Mouse (Mus musculus): Measurements from ENCODE around the gene Tdrd3. TPM values are rescaled to one million over a fixed set of nuclear protein-coding genes. Genes with fewer than 3 reads are reported as not detected.

Tdrd3 gene
- polyA plus RNA-seq, 1 experiment from 2014 or later = 31.6 TPM

DNA sequence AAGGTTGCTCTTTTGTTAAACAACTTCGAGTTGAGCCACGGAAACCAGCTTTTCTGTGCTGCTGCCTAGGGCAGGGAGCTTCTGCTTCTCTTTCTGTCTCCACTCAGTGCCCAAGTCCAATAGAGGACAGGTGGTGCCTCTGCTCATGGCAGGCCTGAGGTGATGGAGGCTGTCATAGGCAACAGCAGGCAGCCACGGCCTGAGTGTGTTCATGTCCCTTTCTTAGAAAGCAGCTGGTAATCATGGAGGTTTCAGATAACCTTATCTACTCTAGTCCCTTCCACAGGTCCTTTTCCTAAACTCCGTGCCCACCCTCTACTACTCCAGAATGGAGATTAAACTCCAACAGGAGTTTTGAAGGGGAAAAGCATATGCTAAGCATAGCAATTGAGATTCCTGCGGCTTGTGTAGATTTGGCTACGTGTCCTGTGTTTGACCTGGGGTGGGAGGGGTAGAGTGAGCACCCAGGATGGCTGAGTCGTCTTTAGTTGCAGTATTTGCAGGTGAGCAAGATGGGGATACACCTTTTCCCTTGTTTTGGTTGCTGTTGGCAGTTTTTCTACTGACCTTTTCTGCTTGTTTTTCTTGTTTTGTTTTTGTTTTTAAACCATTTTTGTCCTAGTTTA lies 10.0 kb downstream of the Tdrd3 start:
- no peak overlapping the region for H3K4me3 ChIP-seq

DNA sequence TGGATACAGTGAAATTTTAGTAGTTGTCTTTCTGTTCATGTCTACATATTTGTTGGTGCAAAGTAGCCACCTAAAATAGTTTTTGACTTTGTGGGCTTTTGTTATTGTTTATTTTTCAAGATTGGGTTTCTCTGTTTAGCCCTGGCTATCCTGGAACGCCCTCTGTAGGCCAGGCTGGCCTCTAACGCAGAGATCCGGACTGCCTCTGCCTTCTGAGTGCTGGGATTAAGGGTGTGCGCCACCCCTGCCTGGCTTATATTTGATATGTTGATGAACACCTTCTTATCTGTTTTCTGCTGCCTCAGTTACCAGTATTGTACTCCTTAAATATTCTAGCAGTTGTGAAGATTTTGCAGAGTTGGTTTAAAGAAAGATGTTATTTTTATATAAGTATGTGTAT lies 10.6 kb downstream of the Tdrd3 start:
- Histone ChIP-seq H3K9me3 (replicated peaks) (no peaks in the 10 kb centered on the region), H3K4me1 (peaks cover 12% of the 10 kb centered on the region; the same call in 1 of the 2 replicates), H3K36me3 (no peaks in the 10 kb centered on the region), H3K27me3 (ENCODE audit: low read depth, poor library complexity, severe bottlenecking) (no peaks in the 10 kb centered on the region), H3K27ac (no peak overlapping the region), H3K4me3 (no peak overlapping the region)
- WGBS = 89% methylated on average over 4 of the region's 4 CpGs
- no peak for DNase-seq (ENCODE audit: low spot score)

More for the DNA sequence above, 10.0 kb downstream of the Tdrd3 start:
- no peaks in the 10 kb centered on the region for H3K9me3 ChIP-seq (replicated peaks)
- WGBS = 66% methylated on average over 7 of the region's 7 CpGs
- peaks cover 12% of the 10 kb centered on the region; the same call in 1 of the 2 replicates for H3K4me1 ChIP-seq
- no peaks in the 10 kb centered on the region for H3K27me3 ChIP-seq (ENCODE audit: low read depth, poor library complexity, severe bottlenecking)
- H3K36me3 ChIP-seq = no peaks in the 10 kb centered on the region
- no peak overlapping the region for H3K27ac ChIP-seq
- no peak for DNase-seq (ENCODE audit: low spot score)

DNA sequence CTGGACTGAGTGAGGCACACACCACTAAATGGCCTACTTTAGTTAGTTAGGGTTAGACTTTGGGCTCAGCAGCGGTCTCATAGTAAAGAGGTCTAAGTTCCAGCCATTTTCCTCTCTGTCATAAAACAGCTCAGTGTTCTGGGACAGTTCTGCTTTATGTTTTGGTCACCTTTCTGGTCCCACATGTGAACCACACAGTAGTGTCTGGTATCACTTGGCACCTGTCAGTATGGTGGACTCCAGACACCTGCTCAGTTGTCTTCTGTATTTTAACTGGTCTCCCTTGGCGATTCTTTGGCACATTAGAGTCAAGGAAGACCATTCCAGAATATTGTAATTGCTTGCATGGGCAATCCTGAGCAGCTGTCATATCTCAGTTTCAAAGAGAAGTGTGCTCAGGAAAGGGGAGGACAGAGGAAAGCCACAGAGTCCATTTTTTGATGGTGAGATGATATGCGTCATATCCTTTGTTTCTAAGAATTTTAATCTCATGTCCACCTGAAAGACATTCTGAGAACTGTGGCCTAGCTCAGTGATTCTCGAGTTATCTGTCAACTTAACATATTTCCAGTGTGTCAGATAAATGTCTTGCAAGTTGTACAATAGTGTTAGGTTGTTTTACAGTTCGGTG lies 11.3 kb downstream of the Tdrd3 start:
- Histone ChIP-seq H3K4me1 (peaks cover 12% of the 10 kb centered on the region; the same call in 1 of the 2 replicates), H3K9me3 (replicated peaks) (no peaks in the 10 kb centered on the region), H3K36me3 (no peaks in the 10 kb centered on the region), H3K27ac (no peak overlapping the region), H3K27me3 (ENCODE audit: low read depth, poor library complexity, severe bottlenecking) (no peaks in the 10 kb centered on the region), H3K4me3 (no peak overlapping the region)
- 90% methylated on average over 5 of the region's 5 CpGs for WGBS
- DNase-seq (ENCODE audit: low spot score) = no peak

DNA sequence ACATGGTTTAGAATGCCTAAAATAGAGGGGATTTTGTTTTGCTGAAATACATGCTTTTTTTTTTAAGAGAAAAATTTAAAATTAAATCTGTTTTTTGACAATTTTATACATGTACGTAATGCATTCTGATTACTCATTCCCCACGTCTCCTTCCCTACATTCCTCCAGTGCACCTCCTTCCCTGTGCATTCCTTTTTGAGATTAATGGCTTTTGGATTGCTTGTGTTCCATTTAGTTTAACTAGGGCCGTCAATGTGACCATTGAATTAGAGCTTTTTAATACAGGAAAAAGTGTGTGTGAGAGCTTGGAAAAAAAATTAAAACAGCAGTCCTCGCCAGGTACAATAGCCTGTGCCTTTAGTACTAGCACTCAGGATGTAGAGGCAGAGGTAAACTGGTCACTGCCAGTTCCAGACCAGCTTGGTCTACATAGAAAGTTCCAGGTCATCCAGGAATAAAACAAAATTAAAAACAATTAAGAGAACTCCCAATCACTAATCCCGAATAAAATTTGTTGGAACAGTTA lies 17.0 kb downstream of the Tdrd3 start:
- Histone ChIP-seq H3K4me3 (no peak overlapping the region), H3K27me3 (ENCODE audit: low read depth, poor library complexity, severe bottlenecking) (no peaks in the 10 kb centered on the region), H3K4me1 (no peaks in the 10 kb centered on the region), H3K36me3 (peaks cover 10% of the 10 kb centered on the region), H3K9me3 (replicated peaks) (no peaks in the 10 kb centered on the region), H3K27ac (no peak overlapping the region)
- WGBS = 82% methylated on average over 5 of the region's 5 CpGs
- DNase-seq (ENCODE audit: low spot score) = no peak

DNA sequence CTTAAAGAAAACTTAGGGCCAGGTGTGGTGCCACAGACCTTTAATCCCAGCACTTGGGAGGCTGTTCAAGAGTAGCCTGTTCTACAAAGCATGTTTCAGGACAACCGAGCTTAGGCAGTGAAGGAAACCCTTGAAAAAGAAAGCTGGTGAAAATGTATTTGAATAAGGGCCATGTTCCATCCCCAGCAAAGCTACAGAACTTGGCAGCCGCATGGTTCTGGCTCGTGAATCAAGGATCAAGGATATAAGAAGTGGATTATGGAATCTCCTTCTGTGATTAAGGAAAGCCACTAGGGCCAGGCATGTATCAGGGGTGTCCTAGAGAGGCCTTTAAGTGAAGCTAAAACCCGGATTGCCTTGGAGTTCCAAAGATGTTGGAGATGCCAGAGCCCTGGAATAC lies 18.9 kb downstream of the Tdrd3 start:
- Histone ChIP-seq H3K4me3 (no peak overlapping the region), H3K9me3 (replicated peaks) (no peaks in the 10 kb centered on the region), H3K4me1 (0 out of 2 replicates have a peak, but pooled peaks cover 3% of the 10 kb centered on the region), H3K36me3 (peaks cover 10% of the 10 kb centered on the region), H3K27me3 (ENCODE audit: low read depth, poor library complexity, severe bottlenecking) (no peaks in the 10 kb centered on the region), H3K27ac (no peak overlapping the region)
- WGBS = 94% methylated on average over 4 of the region's 4 CpGs
- no peak for DNase-seq (ENCODE audit: low spot score)

DNA sequence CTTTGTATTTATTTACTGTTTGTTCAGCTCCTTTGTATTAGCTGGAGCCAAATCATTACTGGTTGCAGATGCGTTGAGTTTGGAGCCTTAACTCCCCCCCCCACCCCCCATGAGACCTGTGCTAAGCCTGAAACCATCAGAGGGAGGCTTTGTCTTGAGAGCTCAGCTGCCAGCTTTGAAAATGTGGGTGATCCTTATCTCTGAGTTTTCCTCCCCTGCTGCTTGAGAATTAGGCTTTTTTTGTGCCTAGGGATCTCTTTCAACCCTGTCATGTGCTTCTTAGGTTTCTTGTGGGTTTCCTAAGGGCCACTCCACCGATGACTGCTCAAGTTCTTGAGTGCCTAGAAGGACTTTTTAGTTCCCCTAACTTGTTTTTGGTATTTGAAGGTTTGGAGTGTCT lies 23.3 kb downstream of the Tdrd3 start:
- 32% methylated on average over 2 of the region's 2 CpGs for WGBS
- DNase-seq (ENCODE audit: low spot score) = no peak
- no peak overlapping the region for H3K27ac ChIP-seq

DNA sequence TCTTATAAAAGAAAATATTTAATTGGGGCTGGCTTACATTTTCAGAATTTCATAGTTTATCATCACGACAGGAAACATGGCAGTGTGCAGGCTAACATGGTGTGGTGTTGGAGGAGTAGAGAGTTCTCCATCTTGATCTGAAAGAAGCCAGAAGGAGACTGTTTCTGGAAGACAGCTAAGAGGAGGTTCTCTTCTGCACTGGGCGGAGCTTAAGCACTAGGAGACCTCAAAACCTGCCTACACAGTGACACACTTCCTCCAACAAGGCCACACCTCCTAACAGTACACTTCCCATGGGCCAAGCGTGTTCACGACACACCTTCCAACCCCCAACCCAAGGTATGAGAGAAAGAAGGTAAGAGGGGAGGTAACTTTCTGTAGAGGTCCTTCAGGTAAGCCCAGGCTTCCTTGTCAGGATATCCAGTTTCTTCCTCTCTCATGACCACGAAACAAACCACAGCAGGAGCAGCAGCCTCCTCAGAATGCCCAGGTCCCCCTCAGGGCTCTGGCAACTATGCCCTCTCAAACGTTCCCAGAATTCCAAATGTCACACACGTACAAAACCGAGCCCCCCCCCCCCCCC lies 30.0 kb downstream of the Tdrd3 start:
- no peak for DNase-seq (ENCODE audit: low spot score)
- Histone ChIP-seq H3K4me3 (no peak overlapping the region), H3K36me3 (peaks cover 9% of the 10 kb centered on the region), H3K27me3 (ENCODE audit: low read depth, poor library complexity, severe bottlenecking) (no peaks in the 10 kb centered on the region), H3K27ac (no peak overlapping the region), H3K9me3 (replicated peaks) (no peaks in the 10 kb centered on the region), H3K4me1 (0 out of 2 replicates have a peak, but pooled peaks cover under 1% of the 10 kb centered on the region)
- WGBS = 89% methylated on average over 8 of the region's 8 CpGs

More for the DNA sequence above, 23.3 kb downstream of the Tdrd3 start:
- H3K36me3 ChIP-seq = peaks cover 10% of the 10 kb centered on the region
- H3K27me3 ChIP-seq (ENCODE audit: low read depth, poor library complexity, severe bottlenecking) = no peaks in the 10 kb centered on the region
- H3K4me1 ChIP-seq = 0 out of 2 replicates have a peak, but pooled peaks cover 3% of the 10 kb centered on the region
- H3K4me3 ChIP-seq = no peak overlapping the region
- no peaks in the 10 kb centered on the region for H3K9me3 ChIP-seq (replicated peaks)

DNA sequence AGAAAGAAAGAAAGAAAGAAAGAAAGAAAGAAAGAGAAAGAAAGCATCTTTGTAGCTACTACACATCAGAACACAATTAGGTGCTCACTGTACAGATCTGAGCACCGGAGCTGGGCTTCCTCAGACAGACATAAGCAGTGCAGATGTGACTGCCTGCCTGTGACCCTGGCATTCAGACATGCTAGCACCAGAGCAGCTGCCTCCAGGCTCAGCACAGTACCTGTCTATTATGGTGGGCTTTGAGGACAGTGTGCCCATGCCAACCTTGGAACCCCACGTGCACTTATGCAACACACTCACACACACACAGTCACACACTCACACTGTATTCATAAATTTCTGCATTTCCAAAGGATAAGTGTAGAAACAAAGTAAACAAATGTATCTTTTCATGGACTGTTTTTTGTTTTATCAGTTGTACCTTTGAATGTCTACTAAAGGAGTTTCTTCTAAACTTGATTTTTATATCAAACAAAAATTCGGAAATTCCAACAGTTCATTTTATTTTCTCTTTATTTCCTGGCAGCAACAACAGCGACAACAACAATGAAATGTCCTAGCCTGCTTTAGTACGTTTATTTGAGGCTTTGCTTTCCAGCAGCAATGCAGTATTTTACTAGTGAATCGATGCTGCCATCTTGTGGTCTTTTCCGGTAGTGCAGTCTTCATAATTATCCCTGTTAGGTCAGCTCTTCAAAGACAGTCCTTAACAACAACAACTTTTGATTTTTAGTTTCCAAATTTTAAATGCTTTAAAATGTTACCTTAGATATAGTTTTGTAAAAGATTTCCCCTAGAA lies 35.4 kb downstream of the Tdrd3 start:
- Histone ChIP-seq H3K36me3 (peaks cover 11% of the 10 kb centered on the region), H3K4me3 (no peak overlapping the region), H3K9me3 (replicated peaks) (no peaks in the 10 kb centered on the region), H3K27me3 (ENCODE audit: low read depth, poor library complexity, severe bottlenecking) (no peaks in the 10 kb centered on the region), H3K4me1 (peaks cover 10% of the 10 kb centered on the region), H3K27ac (no peak overlapping the region)
- 16% methylated on average over 7 of the region's 7 CpGs for WGBS
- peak; percentile 81 for DNase-seq (ENCODE audit: low spot score)

DNA sequence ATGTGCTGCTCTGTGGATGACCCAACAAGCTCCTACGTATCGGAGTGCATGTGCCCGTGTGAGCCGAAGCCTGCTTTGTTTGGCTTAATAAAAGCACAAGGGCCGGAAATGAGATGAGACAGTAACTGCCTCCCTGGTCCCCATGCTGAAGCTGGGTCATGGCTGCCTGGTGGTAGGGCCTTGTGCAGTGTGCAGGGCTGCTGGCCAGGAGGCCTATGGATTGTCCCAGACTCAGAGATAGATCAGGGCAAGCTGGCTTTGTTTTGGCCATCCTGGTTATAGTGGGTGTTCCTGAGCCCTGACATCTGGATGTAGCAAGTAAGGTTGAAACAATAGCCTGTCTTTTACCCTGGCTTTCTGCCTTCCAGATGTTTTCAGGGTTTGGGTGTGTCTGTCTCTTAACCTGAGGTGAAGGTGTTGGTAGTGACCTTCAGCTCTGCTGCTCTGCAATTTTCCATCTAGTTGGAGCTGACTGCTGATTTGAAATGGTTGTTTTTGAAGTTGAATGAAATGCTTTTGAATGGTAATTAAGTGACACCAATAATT lies 39.3 kb downstream of the Tdrd3 start:
- DNase-seq (ENCODE audit: low spot score) = no peak
- H3K4me1 ChIP-seq = peaks cover 10% of the 10 kb centered on the region
- no peaks in the 10 kb centered on the region for H3K9me3 ChIP-seq (replicated peaks)
- no peak overlapping the region for H3K4me3 ChIP-seq
- no peak overlapping the region for H3K27ac ChIP-seq
- H3K27me3 ChIP-seq (ENCODE audit: low read depth, poor library complexity, severe bottlenecking) = no peaks in the 10 kb centered on the region
- H3K36me3 ChIP-seq = peaks cover 11% of the 10 kb centered on the region
- WGBS = 95% methylated on average over 5 of the region's 5 CpGs

DNA sequence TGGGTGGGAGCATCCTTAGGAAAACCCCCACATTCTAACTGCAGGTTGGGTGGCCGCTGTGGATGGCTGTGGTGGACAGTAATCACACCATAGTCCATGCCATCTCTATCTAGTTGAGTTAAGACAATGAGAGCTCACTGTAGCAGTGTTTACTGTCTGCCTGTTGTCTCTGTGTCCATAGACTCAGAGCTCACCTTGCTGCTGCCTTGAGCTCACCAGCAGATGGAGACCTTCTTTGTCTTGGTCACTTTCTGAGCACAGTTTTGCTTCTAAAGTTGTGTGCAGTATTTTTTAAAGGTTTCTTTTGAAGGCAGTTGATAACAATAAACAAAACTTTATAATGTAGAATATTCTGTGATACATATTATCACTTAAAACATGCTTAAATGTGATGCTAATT lies 43.3 kb downstream of the Tdrd3 start:
- H3K4me1 ChIP-seq = peaks cover 5% of the 10 kb centered on the region
- DNase-seq (ENCODE audit: low spot score) = no peak
- 87% methylated on average over 1 of the region's 1 CpGs for WGBS
- H3K27ac ChIP-seq = no peak overlapping the region
- H3K36me3 ChIP-seq = peaks cover 6% of the 10 kb centered on the region; the same call in 1 of the 2 replicates
- H3K27me3 ChIP-seq (ENCODE audit: low read depth, poor library complexity, severe bottlenecking) = no peaks in the 10 kb centered on the region
- no peaks in the 10 kb centered on the region for H3K9me3 ChIP-seq (replicated peaks)
- no peak overlapping the region for H3K4me3 ChIP-seq

DNA sequence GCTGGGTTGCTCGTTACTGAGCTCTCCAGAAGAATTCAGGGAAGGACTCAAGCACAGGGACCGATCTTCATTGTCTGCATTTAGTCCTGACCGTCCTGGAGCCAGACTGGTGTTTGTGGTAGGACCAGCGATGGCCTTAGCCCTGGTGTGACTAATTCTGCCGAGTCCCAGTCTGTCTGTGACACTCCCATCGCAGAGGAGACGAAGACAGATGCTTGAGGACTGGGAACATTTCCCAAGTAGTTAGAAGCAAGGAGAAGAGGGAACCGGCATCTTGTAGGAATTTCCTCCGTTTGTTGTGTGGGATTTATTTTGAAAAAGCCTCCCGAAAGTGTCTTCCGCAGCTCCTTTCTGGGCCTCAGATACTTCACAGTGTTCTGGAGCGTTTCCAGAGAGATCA lies 45.1 kb downstream of the Tdrd3 start:
- H3K4me3 ChIP-seq = no peak overlapping the region
- no peaks in the 10 kb centered on the region for H3K9me3 ChIP-seq (replicated peaks)
- WGBS = 83% methylated on average over 12 of the region's 12 CpGs
- DNase-seq (ENCODE audit: low spot score) = no peak
- no peak overlapping the region for H3K27ac ChIP-seq
- peaks cover 11% of the 10 kb centered on the region; the same call in 1 of the 2 replicates for H3K36me3 ChIP-seq
- no peaks in the 10 kb centered on the region for H3K27me3 ChIP-seq (ENCODE audit: low read depth, poor library complexity, severe bottlenecking)
- no peaks in the 10 kb centered on the region for H3K4me1 ChIP-seq

DNA sequence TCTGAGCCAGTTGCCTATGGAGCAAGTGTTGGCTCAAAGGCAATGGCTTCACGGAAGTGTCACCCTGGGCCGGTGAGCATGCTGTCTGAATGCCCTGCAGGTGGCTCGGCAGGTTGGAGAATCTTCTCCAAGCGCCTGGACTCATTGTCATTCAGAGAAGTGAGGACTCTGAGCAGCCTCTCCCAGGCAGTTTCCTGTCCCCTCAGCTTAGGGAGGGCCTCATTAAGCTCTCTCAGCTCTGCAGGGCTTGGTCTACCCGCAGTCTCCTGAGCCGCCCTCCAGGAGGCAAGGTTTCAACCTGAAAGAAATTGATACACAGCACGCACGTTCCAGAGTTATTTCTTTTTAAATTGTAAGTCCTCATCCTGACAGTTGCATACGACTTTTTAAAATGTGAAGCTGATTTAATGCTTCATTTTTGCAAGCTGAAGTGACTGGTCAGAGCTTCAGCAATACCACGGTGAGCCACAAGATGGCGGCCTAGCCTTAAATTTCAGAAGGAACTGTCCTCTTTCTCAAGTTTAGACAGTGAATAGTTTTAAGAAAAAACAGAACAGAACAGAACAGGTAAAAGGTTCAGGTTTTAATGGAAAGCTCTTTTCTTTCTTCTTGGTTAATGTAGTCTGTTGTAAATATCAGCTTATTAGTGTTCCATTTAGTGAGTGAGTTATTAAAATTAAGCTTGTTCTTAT lies 47.7 kb downstream of the Tdrd3 start:
- Histone ChIP-seq H3K4me1 (no peaks in the 10 kb centered on the region), H3K4me3 (no peak overlapping the region), H3K27me3 (ENCODE audit: low read depth, poor library complexity, severe bottlenecking) (no peaks in the 10 kb centered on the region), H3K27ac (no peak overlapping the region), H3K9me3 (replicated peaks) (no peaks in the 10 kb centered on the region), H3K36me3 (0 out of 2 replicates have a peak, but pooled peaks cover 7% of the 10 kb centered on the region)
- DNase-seq (ENCODE audit: low spot score) = peak; percentile 80
- 16% methylated on average over 11 of the region's 11 CpGs for WGBS
